Mouse (Mus musculus): ENCODE data around the gene Syf2. TPM values are rescaled to one million over a fixed set of nuclear protein-coding genes. Genes with fewer than 3 reads are reported as not detected.

The Syf2 gene
- polyA plus RNA-seq, 1 experiment from 2014 or later, result 171 TPM

GRCm38 (mm10) chr4:134923258-134924018 lies 7.3 kb upstream of the Syf2 start, which contains the start of gene Rsrp1:
Gene Rsrp1 (plus strand): TSS chr4:134923592.
- peak; percentile 99 for DNase-seq (ENCODE audit: low spot score)

GRCm38 (mm10) chr4:134924019-134924741 lies 6.5 kb upstream of the Syf2 start:
- DNase-seq (ENCODE audit: low spot score), result peak; percentile 64

DNA sequence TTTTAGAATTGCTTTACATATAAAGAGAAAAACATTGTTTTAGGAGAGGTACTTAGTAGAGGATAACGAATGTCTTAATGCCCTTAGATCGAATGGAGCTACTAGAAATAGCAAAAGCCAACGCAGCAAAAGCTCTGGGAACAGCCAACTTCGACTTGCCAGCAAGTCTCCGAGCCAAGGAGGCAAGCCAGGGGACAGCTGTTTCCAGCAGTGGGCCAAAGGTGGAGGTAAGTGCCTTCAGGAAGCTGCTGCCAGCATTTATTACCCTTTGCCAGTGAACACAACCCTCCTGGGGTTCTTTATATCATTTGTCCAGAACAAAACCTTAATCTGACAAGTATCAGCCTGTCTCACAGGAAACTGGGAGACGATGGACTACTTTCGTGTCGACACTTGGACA lies 5.5 kb upstream of the Syf2 start:
- no peak for DNase-seq (ENCODE audit: low spot score)

GRCm38 (mm10) chr4:134927815-134928463 lies 2.8 kb upstream of the Syf2 start:
- no peak for DNase-seq (ENCODE audit: low spot score)

DNA sequence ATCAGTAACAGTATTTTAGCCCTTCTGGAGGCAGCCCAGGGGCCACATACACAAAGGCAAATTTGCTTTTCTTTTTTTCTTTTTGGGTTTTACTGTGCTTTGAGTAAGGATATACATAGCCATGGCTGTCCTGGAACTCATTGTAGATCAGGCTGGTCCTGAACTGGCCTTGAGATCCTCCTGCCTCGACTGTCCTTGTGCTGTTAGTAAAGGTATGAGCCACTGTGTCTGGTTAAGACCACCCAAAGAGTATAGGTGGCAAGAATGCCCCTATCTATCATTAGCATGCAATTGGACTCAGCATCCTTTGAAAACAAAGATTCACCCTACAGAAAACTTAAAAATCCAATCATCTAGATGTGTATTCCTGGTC lies 2.2 kb upstream of the Syf2 start:
- DNase-seq (ENCODE audit: low spot score), result no peak

DNA sequence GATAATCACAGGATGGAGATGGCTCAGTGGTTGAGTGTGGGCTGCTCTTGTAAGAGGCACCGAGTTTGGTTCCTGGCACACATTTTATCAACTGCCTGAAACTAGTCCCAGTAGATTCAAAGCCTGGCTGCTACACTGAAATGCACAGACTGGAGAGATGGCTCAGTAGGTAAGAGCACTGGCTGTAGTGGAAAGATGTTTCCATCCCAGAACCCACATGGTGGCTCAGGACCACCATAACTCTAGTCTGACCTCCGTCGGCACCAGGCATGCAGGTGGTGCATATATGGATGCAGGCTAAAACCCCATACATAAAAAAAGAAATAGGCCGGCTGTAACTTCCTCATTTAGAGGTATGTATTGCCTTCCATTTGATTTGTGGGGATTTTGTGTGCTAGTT lies 1.2 kb upstream of the Syf2 start:
- no peak for DNase-seq (ENCODE audit: low spot score)

DNA sequence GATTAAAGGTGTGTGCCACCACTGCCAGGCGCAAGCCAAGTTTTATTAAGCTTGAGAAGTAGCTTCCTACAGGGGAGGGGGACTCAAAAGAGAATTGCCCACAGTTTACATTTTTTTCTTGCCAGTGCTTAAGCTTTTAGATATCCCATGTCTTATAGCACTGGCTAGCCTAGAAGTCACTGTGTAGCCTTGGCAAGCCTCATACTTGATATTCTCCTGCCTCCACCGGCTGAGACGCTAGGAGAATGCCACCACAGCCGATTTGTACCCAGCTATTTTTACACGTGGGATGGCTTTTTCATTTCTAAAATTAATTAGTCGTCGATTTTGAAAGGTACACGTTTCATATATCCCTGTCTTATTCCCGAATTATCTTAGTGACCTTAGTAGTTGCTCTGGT lies 508 bp upstream of the Syf2 start:
- no peak for DNase-seq (ENCODE audit: low spot score)

DNA sequence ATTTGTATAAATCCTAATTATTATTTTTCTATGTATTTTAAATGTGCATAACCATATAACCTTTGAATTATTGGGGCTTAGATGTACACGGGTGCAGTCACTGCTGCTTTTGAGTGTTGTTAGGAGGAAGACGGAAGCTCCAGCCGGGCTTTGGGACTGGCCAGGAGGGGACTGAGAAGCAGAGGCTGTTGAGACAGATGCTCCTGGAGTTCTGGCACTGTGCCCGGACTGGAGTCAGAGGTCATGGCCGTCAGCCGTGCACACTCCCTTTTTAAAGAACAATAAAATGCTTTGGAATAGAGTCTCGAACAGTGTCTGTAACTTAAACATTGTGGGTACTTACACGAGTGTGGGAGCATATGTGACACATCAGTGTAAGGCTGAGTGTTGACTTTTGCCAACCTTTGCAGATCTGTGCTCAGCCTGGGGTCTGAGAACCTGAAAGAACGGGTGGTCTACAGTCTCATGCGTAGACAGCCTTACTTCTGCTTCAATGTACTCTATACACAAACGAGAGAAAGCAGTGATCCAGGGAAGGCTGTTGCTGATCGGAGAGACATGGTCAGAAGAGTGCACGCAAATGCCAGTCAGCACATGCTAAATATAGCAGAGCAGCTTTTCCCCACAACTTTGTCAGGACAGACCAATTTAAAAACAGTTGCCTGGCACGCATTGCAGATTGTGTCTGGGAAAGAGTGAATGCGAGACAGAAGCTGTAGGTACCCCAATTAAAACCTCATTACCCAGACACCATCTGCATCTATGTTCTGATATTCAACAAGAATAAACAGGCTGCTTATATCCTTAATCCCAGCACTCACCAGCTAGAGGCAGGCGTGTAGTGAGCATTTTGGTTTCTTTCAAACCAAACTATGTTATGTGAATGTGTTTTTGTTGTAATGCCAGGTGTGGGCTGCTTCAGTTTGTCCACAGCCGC lies 6.8 kb downstream of the Syf2 start:
- no peak for DNase-seq (ENCODE audit: low spot score)

DNA sequence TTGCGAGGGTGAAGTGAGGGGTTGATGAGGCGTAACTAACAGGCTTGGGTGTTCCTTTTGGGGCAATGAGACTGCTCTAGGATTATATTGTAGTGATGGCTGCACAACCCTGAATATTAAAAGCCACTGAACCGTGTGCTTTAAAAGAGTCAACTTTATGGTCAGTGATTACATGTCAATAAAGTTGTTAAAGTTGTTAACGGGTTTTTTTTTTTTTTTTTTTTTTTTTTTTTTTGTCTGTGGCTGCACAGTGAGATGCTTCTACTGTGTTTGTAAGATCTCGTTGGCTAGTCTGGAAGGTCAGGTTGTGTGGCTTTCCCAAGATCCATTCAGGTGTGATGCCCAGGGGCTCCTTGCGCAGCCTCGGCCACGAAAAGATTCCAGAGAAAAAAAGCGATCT lies 9.2 kb downstream of the Syf2 start:
- DNase-seq (ENCODE audit: low spot score), result no peak

GRCm38 (mm10) chr4:134943758-134944538 lies 13.2 kb downstream of the Syf2 start:
- DNase-seq (ENCODE audit: low spot score), result no peak

- DNase-seq (ENCODE audit: low spot score), result peak; percentile 74
Measured at GRCm38 (mm10) chr4:134946024-134946744, 15.5 kb downstream of the Syf2 start.

GRCm38 (mm10) chr4:134950518-134951091 lies 19.9 kb downstream of the Syf2 start:
- peak; percentile 16 for DNase-seq (ENCODE audit: low spot score)

DNA sequence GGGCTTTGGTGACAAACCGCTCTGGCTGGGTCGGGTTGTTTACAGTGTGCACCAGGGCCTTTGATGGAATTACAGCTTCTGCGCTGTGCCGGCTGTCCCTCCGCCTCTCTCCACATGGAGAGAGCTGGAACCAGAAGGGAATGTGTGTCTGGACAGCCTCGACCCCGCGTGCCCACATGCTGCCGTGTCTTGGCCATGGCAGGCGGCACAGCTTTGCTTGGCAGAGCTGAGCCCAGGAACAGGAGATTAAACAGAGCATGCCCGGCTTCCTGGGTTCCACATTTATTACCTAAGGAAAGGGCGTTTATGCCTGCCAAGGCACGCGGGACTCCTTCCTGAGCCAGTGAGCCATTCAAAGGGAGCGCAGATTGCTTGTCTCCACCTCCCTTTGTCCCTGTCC lies 23.8 kb downstream of the Syf2 start:
- no peak for DNase-seq (ENCODE audit: low spot score)

DNA sequence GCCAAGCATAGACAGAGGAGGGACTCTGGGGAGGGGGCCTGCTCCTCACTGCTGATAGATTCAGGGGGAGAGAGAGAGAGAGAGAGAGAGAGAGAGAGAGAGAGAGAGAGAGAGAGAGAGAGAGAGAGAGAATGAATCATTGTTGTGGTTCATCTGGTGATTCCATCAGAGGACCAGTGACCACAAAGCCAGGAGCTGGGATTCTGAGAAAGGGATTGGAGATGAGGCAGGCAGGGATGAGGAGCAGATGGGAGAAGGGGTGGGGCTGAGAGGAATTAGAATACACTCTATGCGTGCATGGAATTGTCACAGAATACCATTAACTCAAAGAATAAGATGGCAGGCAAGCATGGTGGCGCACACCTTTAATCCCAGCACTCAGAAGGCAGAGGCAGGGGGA lies 24.5 kb downstream of the Syf2 start:
- DNase-seq (ENCODE audit: low spot score), result no peak

DNA sequence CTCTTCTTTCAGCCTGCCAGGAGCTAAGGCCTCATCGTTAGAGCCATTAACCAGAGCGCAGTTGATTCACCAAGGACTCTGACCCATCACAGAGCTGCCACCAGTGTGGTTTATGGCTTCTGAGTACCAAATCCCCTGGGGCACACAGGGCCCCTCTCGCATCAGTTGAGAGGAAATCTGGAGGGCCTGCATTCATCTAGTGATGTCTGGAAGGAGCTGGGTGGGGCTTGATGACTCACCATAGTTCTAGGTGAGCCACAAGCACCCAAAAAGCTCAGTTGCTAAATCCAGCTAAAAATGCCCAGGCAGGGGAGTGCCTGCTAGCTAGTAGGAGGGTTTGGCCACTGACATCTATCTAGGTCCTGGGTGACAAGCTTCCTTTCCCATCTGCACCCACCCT lies 25.1 kb downstream of the Syf2 start:
- no peak for DNase-seq (ENCODE audit: low spot score)

DNA sequence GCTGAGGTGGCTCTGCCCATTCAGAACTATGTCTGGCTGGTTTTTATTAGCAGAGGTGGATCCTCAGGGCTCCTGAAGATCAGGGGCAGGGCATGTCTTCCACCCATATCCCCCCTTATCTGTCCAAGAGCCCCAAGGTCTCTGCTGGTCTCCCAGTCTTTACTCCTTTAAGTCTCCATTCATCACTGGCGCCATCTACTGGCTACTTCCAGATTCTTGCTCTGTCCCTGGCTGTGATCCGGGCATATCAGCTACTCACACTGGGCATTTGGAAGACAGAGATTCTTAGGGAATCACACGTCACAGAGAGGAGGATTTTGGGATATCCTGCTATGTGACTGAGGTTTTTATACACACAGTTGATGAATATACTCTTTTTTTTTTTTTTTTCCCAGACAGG lies 25.6 kb downstream of the Syf2 start:
- DNase-seq (ENCODE audit: low spot score), result peak; percentile 65

- peak; percentile 90 for DNase-seq (ENCODE audit: low spot score)
Measured at GRCm38 (mm10) chr4:134963021-134963776, 32.5 kb downstream of the Syf2 start.

GRCm38 (mm10) chr4:134967887-134968604 lies 37.3 kb downstream of the Syf2 start:
- no peak for DNase-seq (ENCODE audit: low spot score)
